Mouse (Mus musculus) thymus, postnatal 36 days (tissue): ENCODE measurements around the gene Fbln7.

Experiments used
- DNase-seq, 2 experiments: peaks; one replicate each; pipeline ENCODE4 v3.0.0; 2022; ENCODE audit warnings: mixed read lengths in 2 of 2

Gene Fbln7

GRCm38 (mm10) chr2:128862636-128863035, at the start of gene Fbln7:
Fbln7 (plus strand) TSS chr2:128862981.
- DNase-seq, result no peak

GRCm38 (mm10) chr2:128816311-128816710, 46.5 kb upstream of the Fbln7 start:
- no peak for DNase-seq

DNA sequence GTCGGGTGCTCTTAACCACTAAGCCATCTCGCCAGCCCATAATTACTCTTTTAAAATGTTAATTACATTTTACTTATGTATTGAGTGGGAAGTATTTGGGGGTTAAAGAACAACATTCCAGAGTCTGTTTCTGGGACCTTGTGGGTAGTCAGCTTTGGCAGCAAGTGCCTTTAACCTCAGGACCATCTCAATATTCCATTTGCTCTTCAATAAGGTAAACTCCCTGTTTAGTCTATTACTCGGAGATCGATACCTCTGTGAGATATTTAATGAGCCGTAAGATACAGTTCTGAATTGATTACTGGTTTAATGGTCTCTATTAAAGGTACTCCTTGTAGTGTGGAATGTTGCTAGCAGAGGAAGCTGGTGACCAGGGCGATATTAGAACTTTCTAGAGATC, 45.9 kb upstream of the Fbln7 start:
- no peak for DNase-seq

- DNase-seq, result no peak
These were observed 45.4 kb upstream of the Fbln7 start for GRCm38 (mm10) chr2:128817387-128817785.

DNA sequence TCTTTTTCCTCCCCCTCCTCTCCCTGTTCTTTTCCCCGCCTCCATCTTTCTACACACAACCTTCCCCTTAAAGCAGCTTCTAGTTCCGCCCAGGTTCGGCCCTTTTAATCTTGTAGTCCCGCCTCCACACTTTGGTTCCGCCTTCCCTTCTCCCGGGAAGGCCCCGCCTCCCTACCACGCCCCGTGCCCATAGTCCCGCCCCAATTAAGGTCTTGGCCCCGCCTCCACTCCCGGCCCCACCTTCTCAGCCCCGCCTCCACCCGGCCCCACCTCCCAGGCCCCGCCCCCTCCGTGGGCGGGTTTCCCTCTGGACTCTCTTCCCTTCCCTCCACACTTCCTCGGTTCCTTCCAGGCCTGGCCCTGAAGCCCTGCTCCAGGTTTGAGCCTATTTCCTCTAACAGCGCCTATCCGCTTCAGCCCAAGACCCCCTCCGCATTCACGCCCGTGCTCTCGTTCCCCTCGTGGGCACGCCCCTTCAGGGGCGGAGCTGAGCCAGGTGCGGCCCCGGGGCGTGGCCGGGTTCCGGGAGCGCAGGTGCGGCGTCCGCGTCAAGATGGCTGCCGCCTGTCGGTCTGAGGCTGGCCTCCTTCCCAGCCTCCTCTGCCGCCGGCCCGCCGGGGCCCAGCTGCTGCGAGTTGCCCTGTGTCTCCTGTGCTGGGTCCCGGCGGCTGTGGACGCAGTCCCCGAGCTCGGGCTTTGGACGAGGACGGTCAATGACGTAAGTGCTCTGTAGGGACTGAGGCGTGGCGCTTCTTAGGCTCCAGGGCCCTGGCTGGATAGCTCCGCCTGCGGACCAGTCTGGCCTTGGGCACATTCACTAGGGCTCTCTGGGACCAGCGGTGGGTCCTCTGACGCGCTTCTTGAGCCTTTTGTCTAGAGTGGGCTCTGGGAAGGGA, 44.7 kb upstream of the Fbln7 start, which contains the start of gene Tmem87b:
Tmem87b (plus strand) TSS at position 333 of the 896 bp plus-strand sequence.
- peak; percentile 96 to 98 for DNase-seq

DNA sequence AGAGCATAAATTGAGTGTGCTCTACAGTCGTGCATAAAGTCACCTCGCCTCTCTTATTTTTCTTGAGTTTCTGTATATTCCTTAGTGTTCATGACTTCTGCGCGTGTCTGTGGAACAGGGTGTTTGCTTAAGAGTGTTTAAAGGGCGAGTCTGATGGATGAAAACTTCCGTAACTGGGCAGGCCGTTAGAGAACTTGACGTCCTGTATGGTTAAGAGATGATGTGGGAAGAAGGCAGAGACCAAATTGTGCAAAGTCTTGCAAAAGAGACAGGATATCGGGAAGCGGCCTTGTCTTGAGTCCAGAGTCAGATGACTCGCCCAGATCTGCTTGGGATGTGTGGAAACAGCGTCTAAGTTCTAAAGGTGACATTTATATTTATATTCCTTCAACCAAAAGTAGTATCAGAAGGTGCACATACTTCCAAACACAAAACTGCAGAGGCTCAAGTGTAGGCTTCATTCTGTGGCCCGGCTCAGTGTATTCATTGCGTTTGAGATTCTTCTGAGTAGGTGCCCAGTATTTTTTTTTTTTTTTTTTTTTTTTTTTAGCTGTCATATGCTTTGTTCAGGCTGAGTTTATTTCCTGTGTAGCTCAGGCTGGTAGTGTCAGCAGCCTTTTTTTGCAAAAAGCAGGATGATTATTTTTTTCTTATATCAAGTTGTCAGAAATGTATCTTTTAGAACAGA, 43.7 kb upstream of the Fbln7 start:
- DNase-seq, result peak in 1 of 2 experiments; percentile 4

- no peak for DNase-seq
These were observed 42.1 kb upstream of the Fbln7 start for GRCm38 (mm10) chr2:128820631-128821030.

DNA sequence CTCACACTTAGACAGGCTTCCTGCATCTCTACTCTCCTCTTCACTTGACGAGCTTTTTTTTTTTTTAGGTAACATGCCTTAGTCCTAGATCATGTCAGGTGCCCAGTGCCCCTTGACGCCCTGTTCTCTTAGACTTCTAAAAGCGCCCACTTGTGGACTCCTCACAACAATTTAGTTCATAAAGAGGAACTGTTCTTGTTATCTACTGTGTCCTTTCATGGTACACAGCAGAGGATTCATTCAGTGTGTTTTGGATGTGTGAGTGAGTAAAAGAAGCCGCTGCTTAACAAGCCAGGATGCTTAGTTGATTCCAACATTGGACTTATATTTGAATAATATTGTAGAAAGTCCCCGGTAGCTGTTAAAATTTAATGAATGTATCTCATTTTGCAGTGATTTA, 38.9 kb upstream of the Fbln7 start:
- DNase-seq, result no peak

DNA sequence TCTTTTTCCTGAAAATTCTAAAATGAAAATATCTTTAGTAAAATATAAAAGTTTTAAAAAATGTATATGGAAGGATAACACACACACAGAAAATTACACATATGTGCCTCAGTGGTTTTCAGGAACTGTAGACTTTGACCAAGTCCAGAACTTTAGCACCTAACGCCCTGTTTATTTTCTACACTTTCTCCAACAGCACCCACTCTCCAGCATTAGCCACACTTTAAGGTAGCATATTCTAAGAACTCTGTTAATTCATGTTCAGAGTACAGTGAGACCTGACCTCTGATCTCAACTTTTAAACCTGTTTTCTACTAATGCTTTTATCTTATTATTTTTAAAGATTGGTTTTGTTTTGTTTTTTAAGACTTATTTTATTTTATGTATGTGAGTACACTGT, 35.0 kb upstream of the Fbln7 start:
- DNase-seq, result no peak

GRCm38 (mm10) chr2:128832611-128833010, 30.2 kb upstream of the Fbln7 start:
- DNase-seq, result no peak

GRCm38 (mm10) chr2:128833035-128833434, 29.7 kb upstream of the Fbln7 start:
- no peak for DNase-seq

DNA sequence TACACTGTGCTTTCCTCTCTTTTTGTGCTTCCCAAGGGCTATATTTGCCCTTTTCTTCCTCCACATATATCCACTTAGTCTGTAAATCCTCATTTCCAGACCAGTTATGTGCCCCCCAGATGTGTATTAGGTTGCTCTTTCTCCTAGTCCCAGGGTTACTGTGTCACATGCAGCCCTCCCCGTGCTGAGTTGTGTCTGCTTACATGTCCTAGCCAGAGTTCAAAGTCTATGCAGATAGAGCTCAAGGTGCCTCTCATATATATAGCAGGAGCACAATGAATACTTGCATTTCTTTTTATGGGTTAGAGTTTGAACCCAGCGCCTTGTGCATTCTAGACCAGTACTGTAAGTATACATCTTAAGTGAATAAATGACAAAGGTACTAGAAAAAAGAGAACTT, 29.3 kb upstream of the Fbln7 start:
- no peak for DNase-seq

GRCm38 (mm10) chr2:128837531-128837930, 25.2 kb upstream of the Fbln7 start:
- no peak for DNase-seq

DNA sequence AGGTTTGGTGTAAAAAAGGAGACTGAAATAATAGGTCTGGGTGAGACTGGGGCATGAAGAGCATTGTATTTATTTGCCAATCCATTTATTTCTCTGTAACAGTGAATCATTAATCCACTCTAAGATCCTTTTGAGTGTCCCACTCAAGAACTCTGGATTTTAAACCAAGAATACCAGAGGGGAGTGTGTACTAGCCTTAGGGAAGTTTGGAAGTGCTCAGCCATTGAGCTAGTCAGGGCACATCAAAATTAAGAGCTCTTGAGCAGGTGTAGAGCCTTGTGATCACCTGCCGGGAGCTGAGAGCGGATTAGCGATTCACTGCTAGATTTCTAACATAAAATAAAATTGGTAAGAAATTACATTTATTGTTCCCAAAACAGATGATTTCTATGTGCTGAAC, 24.2 kb upstream of the Fbln7 start:
- no peak for DNase-seq

DNA sequence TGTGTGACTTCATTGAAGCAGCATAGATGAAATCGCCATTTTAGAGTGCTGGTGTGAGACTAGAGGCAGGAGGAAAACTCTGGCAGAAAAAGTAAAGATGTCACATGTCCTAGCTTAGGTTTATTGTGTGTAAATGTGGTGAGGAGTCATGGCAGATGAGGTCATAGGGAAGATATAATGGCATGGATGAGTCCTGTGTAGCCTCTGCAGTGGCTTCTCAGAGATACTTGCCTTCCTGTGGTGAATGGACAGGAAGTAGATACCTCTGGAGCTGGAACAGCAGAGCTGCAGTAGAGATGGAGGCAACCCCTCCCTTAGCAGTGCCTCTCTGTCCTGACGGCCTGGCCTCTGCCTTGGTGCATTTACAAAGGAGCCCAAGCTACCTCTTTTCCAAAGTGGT, 23.3 kb upstream of the Fbln7 start:
- no peak for DNase-seq

DNA sequence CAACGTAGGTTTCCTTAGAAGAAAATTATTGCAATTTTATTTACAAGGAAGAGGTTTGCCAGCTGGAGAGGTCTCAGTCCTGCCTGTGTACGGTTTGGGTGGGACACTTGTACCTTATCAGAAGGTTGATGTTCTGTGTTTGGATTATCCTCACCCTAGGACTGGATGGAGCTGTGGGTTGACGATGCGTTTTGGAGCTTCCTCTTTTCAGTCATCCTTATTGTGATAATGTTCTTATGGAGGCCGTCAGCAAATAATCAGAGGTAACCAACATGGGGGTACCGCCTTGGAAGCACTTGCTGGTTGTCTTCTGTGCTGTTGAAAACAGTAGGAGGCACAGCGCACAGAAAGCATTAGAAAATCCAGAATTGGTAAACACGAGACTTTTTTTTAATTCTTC, 20.3 kb upstream of the Fbln7 start:
- DNase-seq, result no peak

DNA sequence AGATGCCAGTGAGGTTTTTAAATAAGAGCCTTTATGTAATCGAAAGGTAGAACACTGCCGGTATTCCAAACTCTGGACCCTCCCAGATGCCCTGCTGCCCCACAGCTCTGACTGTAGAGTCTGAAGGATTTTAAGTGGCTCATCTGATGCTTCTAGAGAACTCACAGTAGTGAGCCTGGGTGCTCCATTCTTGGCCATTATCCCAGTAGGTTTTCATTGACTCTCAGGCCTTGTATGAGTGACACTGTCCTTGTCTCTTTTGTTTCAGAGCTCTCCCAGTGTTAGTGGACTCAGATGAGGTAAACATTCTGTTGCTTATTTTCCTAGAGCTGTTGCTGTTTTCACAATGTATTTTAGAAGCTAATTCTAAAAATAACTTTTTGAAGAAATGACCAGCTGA, 12.7 kb upstream of the Fbln7 start:
- no peak for DNase-seq

DNA sequence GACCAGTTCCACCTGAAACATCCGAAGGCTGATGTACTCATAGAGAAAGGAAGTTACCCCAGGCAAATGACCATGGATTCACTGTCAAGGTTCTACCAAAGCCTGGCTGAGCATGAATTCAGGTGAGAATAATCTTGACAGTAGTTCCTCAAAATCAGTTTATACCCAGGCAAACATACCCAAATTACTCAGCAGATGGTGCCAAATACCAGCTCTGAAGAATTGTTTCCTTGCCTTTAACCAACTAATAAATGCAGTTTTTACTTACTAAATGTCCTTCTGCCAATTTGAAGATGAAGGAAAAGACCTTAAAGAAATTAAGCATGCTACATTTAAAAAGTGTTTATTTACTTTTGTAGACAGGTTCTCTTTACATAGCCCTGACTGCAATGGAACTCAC, 6.1 kb upstream of the Fbln7 start:
- DNase-seq, result no peak

GRCm38 (mm10) chr2:128858962-128859361, 3.8 kb upstream of the Fbln7 start:
- DNase-seq, result no peak

GRCm38 (mm10) chr2:128859861-128860260, 2.9 kb upstream of the Fbln7 start:
- no peak for DNase-seq

DNA sequence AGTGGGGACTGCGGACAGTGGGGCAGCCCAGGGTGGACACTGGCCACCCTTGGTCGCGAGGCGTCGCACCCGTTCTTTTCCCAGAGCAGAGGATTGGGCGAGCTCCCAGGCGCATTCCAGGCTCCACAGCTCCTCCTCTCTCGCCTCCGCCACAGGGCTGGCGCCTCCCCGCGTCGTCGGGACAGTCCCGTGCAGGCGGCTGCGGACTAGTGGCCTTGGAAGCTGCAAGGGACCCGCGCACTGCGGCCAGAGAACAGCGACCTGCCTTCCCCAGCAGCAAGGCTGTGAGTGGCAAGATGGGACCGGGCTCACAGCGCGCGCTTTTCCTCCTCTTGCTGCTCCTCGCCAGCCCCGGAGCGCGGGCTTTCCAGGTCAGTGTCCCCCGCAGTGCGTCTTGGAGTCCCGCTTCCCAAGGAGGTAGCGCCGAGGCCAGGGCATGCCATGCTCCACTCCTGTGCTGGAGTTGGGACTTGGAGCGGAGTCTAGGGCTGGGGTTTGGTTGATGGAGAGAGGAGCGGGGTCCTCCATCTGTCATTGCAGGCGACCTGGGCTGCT, 1.1 kb downstream of the Fbln7 start:
- DNase-seq, result no peak

DNA sequence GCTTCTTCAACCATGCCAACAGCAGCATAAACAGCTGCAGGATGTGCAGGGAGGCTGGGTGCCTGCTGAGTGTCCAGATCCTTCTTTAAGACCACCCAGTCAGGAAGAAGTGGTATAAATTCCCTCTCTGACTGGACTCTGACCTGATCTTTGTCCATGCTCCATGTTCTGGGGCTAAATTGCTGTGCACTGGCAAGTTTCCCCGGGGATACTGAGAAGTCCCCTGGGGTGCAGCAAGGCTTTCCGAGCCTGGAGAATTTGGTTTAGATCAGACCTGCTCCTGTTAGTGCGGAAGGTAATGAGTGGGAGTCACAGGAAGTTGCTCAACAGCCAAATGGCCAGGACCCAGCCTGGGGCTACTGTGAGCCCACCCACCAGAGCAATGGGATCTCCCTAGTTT, 2.3 kb downstream of the Fbln7 start:
- DNase-seq, result no peak

DNA sequence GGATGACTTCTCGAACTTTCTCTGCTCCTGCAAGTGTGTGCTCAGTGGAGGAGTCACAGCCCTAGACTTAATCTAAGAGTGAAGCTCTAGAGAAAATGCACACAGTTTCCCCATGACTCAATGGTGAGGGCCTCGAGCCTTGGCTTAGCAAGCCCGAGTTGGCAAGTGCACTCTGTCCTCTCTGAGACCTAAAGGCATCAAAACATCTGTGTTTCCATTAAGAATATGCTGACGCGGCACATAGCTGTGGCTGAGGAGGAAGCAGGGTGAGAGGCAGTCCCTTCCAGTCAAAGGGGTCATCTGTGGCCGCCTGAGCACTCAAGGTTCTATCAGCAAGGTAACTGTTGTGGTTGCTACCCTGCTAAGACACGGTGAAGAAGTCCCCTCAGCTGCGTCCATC, 8.9 kb downstream of the Fbln7 start:
- DNase-seq, result no peak

DNA sequence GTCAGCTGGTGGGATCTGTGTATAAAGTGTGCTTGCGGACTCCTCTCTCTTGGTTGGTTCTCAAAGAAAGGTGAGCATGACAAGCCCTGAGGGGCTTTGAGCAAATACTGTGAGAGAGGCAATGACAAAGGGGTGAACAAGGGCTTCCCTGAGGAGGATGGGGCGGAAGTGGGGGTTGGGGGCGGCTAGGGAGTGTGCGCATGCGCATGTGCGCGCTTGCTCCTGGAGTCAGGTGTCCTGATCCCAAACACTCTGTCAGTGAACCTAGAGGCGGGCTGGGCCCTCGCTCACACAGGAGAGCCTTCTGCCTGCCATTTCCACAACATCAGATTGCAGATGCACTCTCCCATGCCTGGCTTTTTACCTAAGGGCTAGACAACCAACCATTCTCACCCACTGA, 9.5 kb downstream of the Fbln7 start:
- no peak for DNase-seq
